Mouse (Mus musculus): ENCODE data around the gene Ybx3. TPM values are rescaled to one million over a fixed set of nuclear protein-coding genes. Genes with fewer than 3 reads are reported as not detected.

Ybx3 gene
- total and polyA plus RNA-seq, 2 experiments: 16.8 to 18.3 TPM

DNA sequence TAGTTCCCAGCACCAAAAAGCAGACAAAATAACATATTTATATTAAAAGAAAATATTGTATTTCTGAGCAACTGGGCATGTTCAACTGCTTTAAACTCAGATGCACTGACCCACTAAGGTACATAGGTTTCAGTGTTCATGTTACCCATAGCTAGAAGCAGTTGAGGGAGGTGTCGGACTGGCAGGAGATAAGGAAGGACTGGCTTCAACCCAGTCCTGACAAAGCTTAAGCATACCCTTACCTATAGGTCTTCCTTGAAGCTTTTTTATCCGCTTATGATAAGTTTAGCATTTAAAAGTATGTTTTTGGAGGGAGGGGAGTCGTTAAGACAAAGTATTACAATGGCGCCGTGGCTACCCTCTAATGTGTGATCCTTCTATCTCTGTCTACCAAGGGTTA lies 17.5 kb downstream of the Ybx3 start:
- Histone ChIP-seq H3K27ac (replicated peaks; ENCODE audit: insufficient read depth, low read depth, low read length) (no peak overlapping the region), H3K27me3 (ENCODE audit: control insufficient read depth, insufficient read depth, low read length) (no peaks in the 10 kb centered on the region), H3K4me3 (ENCODE audit: insufficient read depth, low read depth, low read length) (no peak overlapping the region), H3K36me3 (ENCODE audit: control insufficient read depth, insufficient read depth, low read length) (peaks cover 15% of the 10 kb centered on the region), H3K4me1 (ENCODE audit: control insufficient read depth, insufficient read depth, low read length) (peaks cover 6% of the 10 kb centered on the region), H3K9ac (ENCODE audit: low read depth, low read length) (no peak overlapping the region), H3K79me2 (ENCODE audit: control insufficient read depth, insufficient read depth, low read length) (no peaks in the 10 kb centered on the region)
- DNase-seq (ENCODE audit: extremely low read depth, low read depth, low spot score): no peak
- TF ChIP-seq POLR2A (IDR thresholded peaks at IDR 0.05; ENCODE audit: extremely low read depth, insufficient read depth, low read length): no peak
- TF ChIP-seq CTCF (IDR thresholded peaks at IDR 0.05; ENCODE audit: low read depth, low read length): no peak
- WGBS: 96% methylated on average over 5 of the region's 5 CpGs

DNA sequence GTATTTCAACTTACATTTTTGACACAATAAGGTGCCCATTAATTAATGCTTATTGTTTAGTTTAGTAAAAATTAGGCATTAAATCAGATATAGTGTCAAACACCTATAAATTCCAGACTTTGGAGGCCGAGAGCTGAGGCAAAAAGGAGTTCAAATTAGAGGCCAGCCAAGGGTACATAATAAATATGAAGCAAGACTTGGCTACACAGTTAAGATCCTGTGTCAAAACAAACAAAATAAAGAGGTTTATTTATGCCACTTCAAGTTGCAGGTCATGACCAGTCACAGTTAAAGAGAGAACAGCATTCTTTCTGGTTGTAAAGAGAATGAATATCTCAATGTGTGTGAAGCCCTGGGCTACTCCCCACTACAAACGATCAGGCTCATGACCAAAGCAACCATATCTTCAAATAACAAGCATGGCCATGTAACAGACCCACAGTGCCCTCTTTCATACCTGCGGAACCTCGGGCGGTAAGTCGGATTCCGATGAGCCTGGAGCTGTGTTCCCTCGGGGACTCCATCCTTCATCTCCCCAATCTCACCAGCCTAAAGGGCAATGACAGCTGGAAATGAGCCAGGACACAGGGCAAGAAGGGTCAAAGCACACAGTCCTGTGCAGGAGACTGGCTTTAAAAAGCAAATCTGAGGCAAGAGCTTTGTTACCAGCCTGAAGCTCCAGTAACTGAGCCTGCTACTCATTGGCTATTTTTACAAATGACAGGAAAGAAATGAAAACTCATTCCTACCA lies 18.2 kb downstream of the Ybx3 start:
- peak; percentile 84 for DNase-seq (ENCODE audit: extremely low read depth, low read depth, low spot score)
- no peak overlapping the region for H3K27ac ChIP-seq (replicated peaks; ENCODE audit: insufficient read depth, low read depth, low read length)
- WGBS: 33% methylated on average over 8 of the region's 8 CpGs
- H3K4me3 ChIP-seq (ENCODE audit: insufficient read depth, low read depth, low read length): no peak overlapping the region
- TF ChIP-seq POLR2A (IDR thresholded peaks at IDR 0.05; ENCODE audit: extremely low read depth, insufficient read depth, low read length): no peak
- TF ChIP-seq CTCF (IDR thresholded peaks at IDR 0.05; ENCODE audit: low read depth, low read length): no peak
- H3K79me2 ChIP-seq (ENCODE audit: control insufficient read depth, insufficient read depth, low read length): no peaks in the 10 kb centered on the region
- peaks cover 6% of the 10 kb centered on the region for H3K4me1 ChIP-seq (ENCODE audit: control insufficient read depth, insufficient read depth, low read length)
- H3K36me3 ChIP-seq (ENCODE audit: control insufficient read depth, insufficient read depth, low read length): peaks cover 16% of the 10 kb centered on the region
- H3K27me3 ChIP-seq (ENCODE audit: control insufficient read depth, insufficient read depth, low read length): no peaks in the 10 kb centered on the region
- H3K9ac ChIP-seq (ENCODE audit: low read depth, low read length): no peak overlapping the region

DNA sequence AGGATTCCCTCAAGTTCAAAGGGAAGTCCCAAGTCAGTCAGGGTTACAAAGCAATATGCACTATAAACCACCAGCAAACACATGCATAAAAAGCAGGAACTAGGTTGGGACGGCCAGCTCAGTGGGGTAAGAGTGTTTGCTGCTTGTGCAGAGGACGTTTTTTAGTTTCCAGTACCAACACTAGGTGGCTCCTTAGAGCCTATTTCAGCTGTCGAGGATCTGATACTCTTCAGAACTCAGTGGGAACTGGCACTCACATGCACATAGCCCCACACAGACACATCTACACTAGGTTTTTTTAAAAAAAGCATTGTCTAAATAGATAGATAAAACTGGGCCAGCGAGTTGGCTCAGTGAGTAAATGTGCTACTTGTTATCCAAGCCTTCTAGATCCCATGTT lies 21.2 kb downstream of the Ybx3 start:
- no peaks in the 10 kb centered on the region for H3K27me3 ChIP-seq (ENCODE audit: control insufficient read depth, insufficient read depth, low read length)
- 38% methylated on average over 4 of the region's 4 CpGs for WGBS
- DNase-seq (ENCODE audit: extremely low read depth, low read depth, low spot score): peak; percentile 46
- no peak overlapping the region for H3K9ac ChIP-seq (ENCODE audit: low read depth, low read length)
- no peak overlapping the region for H3K4me3 ChIP-seq (ENCODE audit: insufficient read depth, low read depth, low read length)
- H3K79me2 ChIP-seq (ENCODE audit: control insufficient read depth, insufficient read depth, low read length): no peaks in the 10 kb centered on the region
- H3K27ac ChIP-seq (replicated peaks; ENCODE audit: insufficient read depth, low read depth, low read length): no peak overlapping the region
- TF ChIP-seq CTCF (IDR thresholded peaks at IDR 0.05; ENCODE audit: low read depth, low read length) (peak; percentile 41; the same call in 1 of the 2 replicates), POLR2A (IDR thresholded peaks at IDR 0.05; ENCODE audit: extremely low read depth, insufficient read depth, low read length) (no peak)
- H3K4me1 ChIP-seq (ENCODE audit: control insufficient read depth, insufficient read depth, low read length): peaks cover 6% of the 10 kb centered on the region
- peaks cover 20% of the 10 kb centered on the region for H3K36me3 ChIP-seq (ENCODE audit: control insufficient read depth, insufficient read depth, low read length)

DNA sequence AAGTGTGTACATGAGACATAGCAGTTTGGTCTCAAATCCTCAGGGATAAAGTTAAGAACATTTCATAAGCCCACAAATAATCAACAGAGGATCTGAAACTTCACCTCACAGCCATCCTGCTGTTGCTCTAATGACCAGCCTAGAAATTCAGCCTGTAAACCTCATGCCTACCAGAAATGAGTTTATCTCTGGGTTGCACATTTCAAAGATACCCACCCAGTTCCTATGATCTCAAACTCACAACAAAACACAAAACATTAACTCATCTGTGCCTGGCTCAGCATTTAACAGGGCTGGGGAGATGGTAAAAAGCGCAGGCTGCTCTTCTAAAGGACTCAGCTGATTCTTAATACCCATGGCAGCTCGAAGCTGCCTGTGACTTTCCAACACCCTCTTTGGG lies 23.9 kb downstream of the Ybx3 start:
- 96% methylated on average over 2 of the region's 2 CpGs for WGBS
- Histone ChIP-seq H3K4me3 (ENCODE audit: insufficient read depth, low read depth, low read length) (no peak overlapping the region), H3K27me3 (ENCODE audit: control insufficient read depth, insufficient read depth, low read length) (no peaks in the 10 kb centered on the region), H3K9ac (ENCODE audit: low read depth, low read length) (no peak overlapping the region), H3K4me1 (ENCODE audit: control insufficient read depth, insufficient read depth, low read length) (no peaks in the 10 kb centered on the region), H3K27ac (replicated peaks; ENCODE audit: insufficient read depth, low read depth, low read length) (no peak overlapping the region), H3K36me3 (ENCODE audit: control insufficient read depth, insufficient read depth, low read length) (peaks cover 20% of the 10 kb centered on the region), H3K79me2 (ENCODE audit: control insufficient read depth, insufficient read depth, low read length) (no peaks in the 10 kb centered on the region)
- TF ChIP-seq POLR2A (IDR thresholded peaks at IDR 0.05; ENCODE audit: extremely low read depth, insufficient read depth, low read length): no peak
- TF ChIP-seq CTCF (IDR thresholded peaks at IDR 0.05; ENCODE audit: low read depth, low read length): no peak
- DNase-seq (ENCODE audit: extremely low read depth, low read depth, low spot score): no peak

DNA sequence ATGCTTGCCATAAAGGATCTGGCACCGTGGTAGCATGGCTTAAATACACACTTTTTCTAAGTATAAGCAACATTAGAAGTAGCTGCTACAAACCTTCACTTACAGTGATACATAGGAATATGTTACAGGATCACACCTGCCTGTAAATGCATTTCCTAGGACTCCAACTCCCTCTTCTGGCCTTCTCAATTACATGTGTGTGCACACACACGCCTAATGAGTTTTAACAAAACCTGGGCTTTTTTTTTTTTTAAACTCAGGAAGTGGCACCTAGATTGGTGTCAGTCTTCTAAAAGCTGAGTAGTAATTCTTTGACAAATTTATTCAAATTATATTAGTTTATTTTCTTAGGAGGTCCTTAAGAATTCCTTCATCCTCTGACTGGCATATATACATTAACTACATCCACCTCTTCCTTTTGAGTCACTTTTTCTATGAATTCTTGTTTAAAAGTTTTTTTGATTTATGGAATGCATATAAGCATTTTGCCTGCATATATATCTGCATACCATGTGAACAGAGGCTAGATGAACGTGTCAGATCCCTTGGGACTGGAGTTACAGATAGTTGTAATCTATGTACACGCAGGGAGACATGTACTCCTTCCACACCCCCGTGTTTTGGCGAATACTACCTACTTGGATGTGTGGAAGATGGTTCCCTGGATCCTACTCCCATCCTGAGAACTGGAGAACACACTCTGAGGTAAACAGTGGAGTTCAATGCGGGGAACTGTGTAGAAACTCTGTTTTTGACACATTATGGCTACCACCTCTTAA lies 25.1 kb downstream of the Ybx3 start:
- no peaks in the 10 kb centered on the region for H3K79me2 ChIP-seq (ENCODE audit: control insufficient read depth, insufficient read depth, low read length)
- 85% methylated on average over 7 of the region's 7 CpGs for WGBS
- H3K27ac ChIP-seq (replicated peaks; ENCODE audit: insufficient read depth, low read depth, low read length): no peak overlapping the region
- TF ChIP-seq CTCF (IDR thresholded peaks at IDR 0.05; ENCODE audit: low read depth, low read length): no peak
- TF ChIP-seq POLR2A (IDR thresholded peaks at IDR 0.05; ENCODE audit: extremely low read depth, insufficient read depth, low read length): no peak
- peaks cover 17% of the 10 kb centered on the region for H3K36me3 ChIP-seq (ENCODE audit: control insufficient read depth, insufficient read depth, low read length)
- DNase-seq (ENCODE audit: extremely low read depth, low read depth, low spot score): no peak
- no peak overlapping the region for H3K9ac ChIP-seq (ENCODE audit: low read depth, low read length)
- no peaks in the 10 kb centered on the region for H3K27me3 ChIP-seq (ENCODE audit: control insufficient read depth, insufficient read depth, low read length)
- H3K4me1 ChIP-seq (ENCODE audit: control insufficient read depth, insufficient read depth, low read length): no peaks in the 10 kb centered on the region
- no peak overlapping the region for H3K4me3 ChIP-seq (ENCODE audit: insufficient read depth, low read depth, low read length)

Data from liver, adult 2 months (tissue).